Mouse (Mus musculus): ENCODE data around the gene Dlx4.

GRCm38 (mm10) chr11:95186826-95187225 is 40.8 kb upstream of the Dlx4 start:
- no peak for TF ChIP-seq CTCF (IDR thresholded peaks at IDR 0.05; ENCODE audit: control insufficient read depth, insufficient read depth, insufficient replicate concordance, low read depth, low read length)
- no peak for TF ChIP-seq POLR2A (IDR thresholded peaks at IDR 0.05; ENCODE audit: control insufficient read depth, low read depth, low read length)

Data from testis, adult 2 months (tissue).